Mouse (Mus musculus): Measurements from ENCODE around the gene Tbc1d25.

DNA sequence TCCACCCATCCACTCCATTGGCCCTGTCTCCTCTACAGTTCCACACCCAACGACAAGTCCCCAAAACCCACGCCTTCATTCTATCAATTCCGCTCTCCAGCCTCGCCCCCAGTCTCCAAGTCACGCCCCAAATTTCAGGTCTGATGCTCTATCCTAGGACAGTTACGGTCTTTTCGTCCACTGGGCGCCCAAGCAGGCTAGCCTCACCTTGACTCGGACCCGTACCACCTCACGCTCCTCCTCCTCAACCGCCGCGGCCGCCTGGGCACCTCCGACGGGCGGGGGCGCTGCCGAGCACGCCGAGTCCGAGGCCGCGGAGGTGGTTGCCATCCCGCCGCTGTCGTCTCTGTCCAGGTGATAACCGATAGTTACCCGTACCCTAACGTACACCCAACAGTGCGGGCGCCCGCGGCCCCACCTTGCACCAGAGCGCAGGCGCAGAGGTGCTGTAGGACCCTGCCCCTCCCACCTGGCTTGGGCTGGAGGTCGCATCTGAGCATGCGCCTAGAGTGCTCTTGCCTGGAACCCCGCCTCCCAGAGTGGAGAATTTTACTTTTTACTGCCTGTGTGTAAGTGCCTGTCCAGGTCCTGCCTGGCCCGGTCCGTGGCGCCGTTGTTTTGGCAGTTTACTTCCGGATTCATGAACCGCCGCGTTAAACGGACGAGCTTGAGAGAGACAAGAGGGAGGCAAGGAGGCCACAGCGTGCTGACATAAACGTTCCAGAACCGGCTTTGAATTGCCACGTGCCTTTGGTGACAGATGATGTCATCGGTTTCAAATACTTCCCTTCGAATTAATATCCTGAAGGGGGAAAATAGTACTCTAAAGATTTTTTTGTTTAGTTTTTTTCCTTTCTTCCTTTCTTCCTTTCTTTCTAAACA, at the start of gene Tbc1d25:
- no peak for TF ChIP-seq CTCF (IDR thresholded peaks at IDR 0.05; ENCODE audit: borderline replicate concordance, insufficient read depth, low read length)
- peak; percentile 73 for TF ChIP-seq POLR2A (IDR thresholded peaks at IDR 0.05; ENCODE audit: low read depth, low read length)

Data from embryonic fibroblast, embryonic 13.5 days (primary cell).